Mouse (Mus musculus): ENCODE measurements around the gene Cc2d2b.

DNA sequence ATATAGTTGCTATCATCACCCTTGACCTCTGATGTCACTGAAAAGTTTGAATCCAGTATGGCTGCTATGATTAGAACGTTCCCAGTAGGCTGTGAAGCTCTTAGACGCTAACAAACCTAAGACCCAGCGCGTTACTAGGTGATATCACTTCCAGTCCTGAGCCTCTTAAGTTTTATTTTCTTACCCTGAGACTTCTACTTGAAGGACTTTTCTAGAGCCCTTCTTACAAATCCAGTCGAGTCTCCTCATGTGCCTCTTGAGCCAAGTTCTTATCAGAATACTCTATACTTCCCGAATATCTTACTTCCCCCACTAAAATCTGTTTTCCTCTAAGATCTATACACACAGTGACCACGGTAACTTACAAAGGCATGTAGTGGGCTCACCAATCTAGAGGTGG is 89.7 kb downstream of the Cc2d2b start:
- TF ChIP-seq CTCF (IDR thresholded peaks at IDR 0.05; ENCODE audit: extremely low read depth, insufficient read length, insufficient replicate concordance, low read depth, low read length) (no peak), POLR2A (IDR thresholded peaks at IDR 0.05; ENCODE audit: low read depth, low read length) (no peak)

All from small intestine, adult 2 months (tissue).